In the genomic region with DNA sequence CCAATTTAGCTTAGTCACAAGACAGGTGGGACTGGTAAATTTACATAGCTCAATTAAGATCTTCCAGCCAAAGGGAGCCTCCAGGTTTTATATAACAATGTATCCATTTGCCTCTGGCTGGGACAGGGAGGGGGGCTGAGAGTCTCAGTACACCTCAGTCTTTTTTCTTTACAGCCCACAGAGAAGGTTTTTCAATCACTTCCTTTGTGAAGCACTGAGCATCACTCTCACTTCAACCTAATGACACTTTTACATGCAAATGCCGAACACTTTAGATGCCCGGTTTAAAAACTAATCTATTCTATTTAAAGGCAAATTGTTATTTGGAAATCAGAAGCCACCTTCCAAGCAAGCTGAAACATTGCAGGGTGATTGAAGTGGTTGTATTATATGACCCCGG, we compare ENCODE assay signal across 20 mouse cellular contexts.
DNase-seq lines count a peak whose midpoint lies in the region; ATAC-seq and TF ChIP-seq lines count a peak whose summit lies in the region.
"Had no signal": no experiment of that assay in that cellular context is flagged by ENCODE, and none has a peak within 500 bp of the region (broad histone marks: within the 10 kb centered on the region; RNA-seq: fewer than 3 reads in every experiment).

No protein-coding gene starts in this region.

- DNase-seq in forebrain, embryonic 10.5 days (ENCODE audit: extremely low spot score, low spot score) = no peak
- peak; percentile 59 for DNase-seq in ES-E14 (ENCODE audit: low read depth, low spot score)
- DNase-seq in brain, embryonic 14.5 days (ENCODE audit: low read depth) = peak; percentile 52
- no peak for DNase-seq in heart, postnatal 10 days
- DNase-seq in thymus, adult 18-20 months = no peak
- DNase-seq in heart, adult 2 months = no peak
- DNase-seq: adrenal gland, postnatal 10 days; cerebellum, adult 18-20 months; cerebellum, adult 9-11 months; cerebellum, postnatal 36 days; gastrocnemius, postnatal 10 days; heart, adult 18-20 months; heart, postnatal 36 days; kidney, adult 2 months had no signal

- no peaks in the 10 kb centered on the region for H3K9me3 ChIP-seq in forebrain, embryonic 13.5 days (replicated peaks)
- no peaks in the 10 kb centered on the region for H3K9me3 ChIP-seq in forebrain, embryonic 10.5 days
- no peaks in the 10 kb centered on the region for H3K9me3 ChIP-seq in ES-E14 (ENCODE audit: control insufficient read depth, insufficient read depth, low read depth, low read length)
- H3K9me3 ChIP-seq: embryonic facial prominence, embryonic 13.5 days; hindbrain, embryonic 15.5 days had no signal

- no peak overlapping the region for H3K4me2 ChIP-seq in forebrain, embryonic 13.5 days
- H3K4me2 ChIP-seq: embryonic facial prominence, embryonic 13.5 days; heart, embryonic 12.5 days; hindbrain, embryonic 15.5 days had no signal

- no peak overlapping the region for H3K9ac ChIP-seq in forebrain, embryonic 13.5 days
- H3K9ac ChIP-seq in ES-E14 (ENCODE audit: insufficient read depth, low read depth, low read length, poor library complexity, severe bottlenecking) = no peak overlapping the region
- no peak overlapping the region for H3K9ac ChIP-seq in heart, adult 2 months (ENCODE audit: low read depth, low read length)
- H3K9ac ChIP-seq: embryonic facial prominence, embryonic 13.5 days; heart, embryonic 12.5 days; hindbrain, embryonic 15.5 days had no signal

- WGBS in forebrain, embryonic 13.5 days = 17% methylated on average over 3 of the region's 3 CpGs
- WGBS in forebrain, embryonic 10.5 days = 53% methylated on average over 3 of the region's 3 CpGs
- 63% methylated on average over 3 of the region's 3 CpGs for WGBS in heart, adult 2 months

- no peaks in the 10 kb centered on the region for H3K79me2 ChIP-seq in heart, adult 2 months (replicated peaks; ENCODE audit: control insufficient read depth, insufficient read depth, low read length)

- intact Hi-C loops in heart, postnatal 10 days (cut with DNase I) = loop anchor here (5.0 kb wide), 2 partner anchors 43 to 198 kb away; partner anchors contain the start of gene Rap1b
- intact Hi-C loops in heart, adult 2 months (cut with DNase I) = loop anchor here (5.0 kb wide), 3 partner anchors 67 to 668 kb away; no protein-coding TSS in a partner anchor

- H3K36me3 ChIP-seq in forebrain, embryonic 13.5 days (ENCODE audit: poor library complexity, severe bottlenecking) = no peaks in the 10 kb centered on the region
- H3K36me3 ChIP-seq in forebrain, embryonic 10.5 days (replicated peaks) = no peaks in the 10 kb centered on the region
- H3K36me3 ChIP-seq in ES-E14 (ENCODE audit: control insufficient read depth, insufficient read depth, low read length, poor library complexity, severe bottlenecking) = no peaks in the 10 kb centered on the region
- no peaks in the 10 kb centered on the region for H3K36me3 ChIP-seq in heart, adult 2 months (ENCODE audit: control insufficient read depth, insufficient read depth, low read length)
- H3K36me3 ChIP-seq: embryonic facial prominence, embryonic 13.5 days; heart, embryonic 12.5 days; hindbrain, embryonic 15.5 days had no signal

- 0 out of 2 replicates have a peak, but pooled peaks cover 6% of the 10 kb centered on the region for H3K4me1 ChIP-seq in forebrain, embryonic 13.5 days
- H3K4me1 ChIP-seq in forebrain, embryonic 10.5 days = peaks cover 9% of the 10 kb centered on the region
- H3K4me1 ChIP-seq in ES-E14 (ENCODE audit: control insufficient read depth in 2 of 2, insufficient read depth in 2 of 2, low read length in 2 of 2, poor library complexity in 1 of 2) = peaks cover 2 to 6% of the 10 kb centered on the region in 2 experiments; a peak in 2 of 4 replicates
- peaks cover 1% of the 10 kb centered on the region for H3K4me1 ChIP-seq in heart, adult 2 months (ENCODE audit: control insufficient read depth, insufficient read depth, low read length)

- no peak overlapping the region for H3K4me3 ChIP-seq in forebrain, embryonic 13.5 days
- H3K4me3 ChIP-seq in forebrain, embryonic 10.5 days = no peak overlapping the region
- H3K4me3 ChIP-seq in ES-E14 (ENCODE audit: insufficient read depth in 1 of 2, low read depth in 1 of 2, low read length in 2 of 2, poor library complexity in 1 of 2, severe bottlenecking in 1 of 2) = no peak overlapping the region
- H3K4me3 ChIP-seq in heart, adult 2 months = no peak overlapping the region
- H3K4me3 ChIP-seq: embryonic facial prominence, embryonic 13.5 days; heart, embryonic 12.5 days; hindbrain, embryonic 15.5 days had no signal

- TF ChIP-seq CTCF in brain, embryonic 14.5 days (IDR thresholded peaks at IDR 0.05; ENCODE audit: borderline replicate concordance, extremely low read depth, insufficient read depth, insufficient read length) = no peak
- no peak for TF ChIP-seq CTCF in heart, adult 2 months (IDR thresholded peaks at IDR 0.05)

- no peaks in the 10 kb centered on the region for H3K27me3 ChIP-seq in forebrain, embryonic 13.5 days
- H3K27me3 ChIP-seq in forebrain, embryonic 10.5 days (ENCODE audit: poor library complexity, severe bottlenecking) = no peaks in the 10 kb centered on the region
- H3K27me3 ChIP-seq in heart, adult 2 months (ENCODE audit: control insufficient read depth, insufficient read depth, low read length) = no peaks in the 10 kb centered on the region
- H3K27me3 ChIP-seq: embryonic facial prominence, embryonic 13.5 days; heart, embryonic 12.5 days; hindbrain, embryonic 15.5 days; Patski had no signal

- TF ChIP-seq POLR2A in brain, embryonic 14.5 days (IDR thresholded peaks at IDR 0.05; ENCODE audit: borderline replicate concordance, extremely low read depth, insufficient read depth, insufficient read length, poor library complexity, severe bottlenecking) = no peak
- no peak for TF ChIP-seq POLR2A in heart, adult 2 months (IDR thresholded peaks at IDR 0.05; ENCODE audit: insufficient read depth, low read depth, low read length)

- H3K27ac ChIP-seq in forebrain, embryonic 13.5 days = no peak overlapping the region
- H3K27ac ChIP-seq in forebrain, embryonic 10.5 days = no peak overlapping the region
- no peak overlapping the region; the same call in 1 of the 2 replicates for H3K27ac ChIP-seq in ES-E14 (ENCODE audit: insufficient read depth, low read depth, low read length, poor library complexity, severe bottlenecking)
- H3K27ac ChIP-seq in heart, adult 2 months = no peak overlapping the region
- H3K27ac ChIP-seq: embryonic facial prominence, embryonic 13.5 days; hindbrain, embryonic 15.5 days had no signal

- peak; percentile 16; the same call in 1 of the 2 replicates for ATAC-seq in forebrain, embryonic 13.5 days
- ATAC-seq: intestine, embryonic 16.5 days; Patski had no signal

- in situ Hi-C loops in ES-E14 (cut with MboI; ENCODE audit: low sequenced_read_pairs in 2 of 2, unreplicated experiment in 2 of 2) = no loop called here

- TF ChIP-seq EP300 in heart, adult 2 months (IDR thresholded peaks at IDR 0.05; ENCODE audit: insufficient read depth, low read depth, low read length) = no peak

TF ChIP-seq in ES-E14, 5 proteins besides CTCF, POLR2A, EP300 and RAD21:
- TF ChIP-seq ZNF384 (IDR thresholded peaks at IDR 0.05; ENCODE audit: low read depth, low read length) = no peak
- peak; percentile 58; the same call in 1 of the 2 replicates for TF ChIP-seq CHD2 (IDR thresholded peaks at IDR 0.05; ENCODE audit: low read depth, low read length)
- no peak for TF ChIP-seq ZC3H11A (IDR thresholded peaks at IDR 0.05; ENCODE audit: borderline replicate concordance, low read depth, low read length)

Comparison
In these comparisons a context has a peak if more than half of its experiments do, and no peak if none do; other contexts are left out.
1. DNase-seq: peak in ES-E14 (single experiment) and brain, embryonic 14.5 days (single experiment); none in forebrain, embryonic 10.5 days (single experiment), heart, postnatal 10 days (0 of 2), thymus, adult 18-20 months (0 of 2) and heart, adult 2 months (0 of 2).